Mouse (Mus musculus) midbrain, embryonic 10.5 days (tissue): ENCODE data around the gene Mup12. TPM values are rescaled to one million over a fixed set of nuclear protein-coding genes. Genes with fewer than 3 reads are reported as not detected.
"Not testable (repeated sequence)": the region's sequence is repeated elsewhere in the genome, so short reads cannot be mapped to it uniquely, and the experiment has no call there.

Source experiments
- DNase-seq: peaks from one replicate; pipeline ENCODE4 v3.0.0-alpha.2; 2017; ENCODE audit warnings: low spot score
- H3K27ac ChIP-seq: fragments of 300-500 bp; sonication (generic); replicated peaks from 2 replicates; pipeline ENCODE4 v1.5.1; 2016; ENCODE audit warnings: mild to moderate bottlenecking
- H3K27me3 ChIP-seq: fragments of 300-500 bp; sonication (generic); 2 replicates; pipeline ENCODE4 v1.6.1; 2016; ENCODE audit warnings: low read depth, mild to moderate bottlenecking; ENCODE audit not compliant: poor library complexity, severe bottlenecking
- H3K36me3 ChIP-seq: fragments of 300-500 bp; sonication (generic); 2 replicates; pipeline ENCODE4 v1.6.1; 2016; ENCODE audit warnings: mild to moderate bottlenecking, moderate library complexity
- H3K4me1 ChIP-seq: fragments of 300-500 bp; sonication (generic); 2 replicates; pipeline ENCODE4 v1.6.1; 2016
- H3K4me3 ChIP-seq: fragments of 300-500 bp; sonication (generic); 2 replicates; pipeline ENCODE4 v1.5.1; 2016; ENCODE audit warnings: mild to moderate bottlenecking, moderate library complexity
- H3K9me3 ChIP-seq: fragments of 300-500 bp; sonication (generic); replicated peaks from 2 replicates; pipeline ENCODE4 v1.6.1; 2016; ENCODE audit warnings: mild to moderate bottlenecking
- WGBS: fragments of 180-500 bp; shearing (Covaris S2); methylation state at CpG from one replicate; pipeline ENCODE4 v1.1.7; 2016; 5-methylcytosine and 5-hydroxymethylcytosine counted together
- polyA plus RNA-seq: library from polyadenylated mRNA; unstranded; fragments of >200 nt; fragmentation: Nextera tagmentation; extraction: Ambion mirVana; gene quantifications from 2 replicates; pipeline ENCODE4 v1.2.1, GENCODE M21; 2016

Gene Mup12
- not detected in 2 replicates for polyA plus RNA-seq

DNA sequence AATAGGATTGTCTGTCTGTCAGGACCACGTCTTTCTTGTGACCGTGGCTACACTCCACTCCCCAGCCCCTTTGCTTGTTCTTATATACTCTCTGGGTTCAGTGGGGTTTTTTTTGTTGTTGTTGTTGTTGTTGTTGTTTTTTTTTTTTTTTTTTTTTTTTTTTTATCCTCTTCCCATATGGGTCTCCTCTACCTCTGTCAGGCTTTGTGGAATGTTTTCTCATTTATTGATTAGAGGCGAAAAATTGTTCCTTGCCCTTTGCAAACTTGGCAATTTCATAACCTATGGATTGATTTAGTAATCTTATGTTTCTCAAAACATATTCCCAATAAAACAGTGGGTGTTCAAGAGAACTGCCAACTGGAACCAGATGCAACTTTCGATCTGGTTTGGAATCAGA, at the start of gene Mup12:
Gene Mup12 (minus strand): TSS at position 101 of the 400 bp plus-strand sequence.
- not testable (repeated sequence) for H3K36me3 ChIP-seq, H3K27me3 ChIP-seq, H3K27ac ChIP-seq, H3K9me3 ChIP-seq, DNase-seq, H3K4me3 ChIP-seq, H3K4me1 ChIP-seq
- WGBS: 91% methylated on average over 3 of the region's 4 CpGs

Other genes with a start within 250 kb of the Mup12 start
- not detected in 2 replicates for gene Mup1, start 239.4 kb downstream of the Mup12 start, polyA plus RNA-seq
- not detected in 2 replicates for gene Mup10, start 159.1 kb downstream of the Mup12 start, polyA plus RNA-seq
- not detected in 2 replicates for gene Mup11, start 78.9 kb downstream of the Mup12 start, polyA plus RNA-seq
- not detected in 2 replicates for gene Mup22, start 80.1 kb upstream of the Mup12 start, polyA plus RNA-seq